Mouse (Mus musculus) forebrain, embryonic 16.5 days (tissue): ENCODE results near the gene Ptrh1. TPM values are rescaled to one million over a fixed set of nuclear protein-coding genes. Genes with fewer than 3 reads are reported as not detected.

ENCODE experiments used
- ATAC-seq: fragments of 200-750 bp; cut with Nextera tagmentation; 2 replicates; pipeline ENCODE4 v1.8.0; 2017; ENCODE audit warnings: mild to moderate bottlenecking, moderate library complexity
- H3K27ac ChIP-seq: fragments of 300-500 bp; sonication (generic); 2 replicates; pipeline ENCODE4 v1.5.1; 2014; ENCODE audit warnings: low read length, control low read depth
- H3K27me3 ChIP-seq: fragments of 300-500 bp; sonication (generic); replicated peaks from 2 replicates; pipeline ENCODE4 v1.6.1; 2014; ENCODE audit warnings: low read length; ENCODE audit not compliant: control insufficient read depth, insufficient read depth
- H3K36me3 ChIP-seq: fragments of 300-500 bp; sonication (generic); 2 replicates; pipeline ENCODE4 v1.6.1; 2014; ENCODE audit not compliant: control insufficient read depth, insufficient read depth
- H3K4me1 ChIP-seq: fragments of 300-500 bp; sonication (generic); replicated peaks from 2 replicates; pipeline ENCODE4 v1.6.1; 2014; ENCODE audit warnings: low read length; ENCODE audit not compliant: control insufficient read depth, insufficient read depth
- H3K4me2 ChIP-seq: fragments of 300-500 bp; sonication (generic); 2 replicates; pipeline ENCODE4 v1.6.1; 2014; ENCODE audit warnings: mild to moderate bottlenecking, low read length, control low read depth
- H3K4me3 ChIP-seq: fragments of 300-500 bp; sonication (generic); replicated peaks from 2 replicates; pipeline ENCODE4 v1.5.1; 2014; ENCODE audit warnings: mild to moderate bottlenecking, low read length, control low read depth
- H3K9ac ChIP-seq: fragments of 300-500 bp; sonication (generic); replicated peaks from 2 replicates; pipeline ENCODE4 v1.6.1; 2014; ENCODE audit warnings: low read depth, low read length, control low read depth
- H3K9me3 ChIP-seq: fragments of 300-500 bp; sonication (generic); 2 replicates; pipeline ENCODE4 v1.6.1; 2016; ENCODE audit warnings: low read length; ENCODE audit not compliant: control insufficient read depth
- WGBS: fragments of 180-500 bp; shearing (Covaris S2); extraction: QIAGEN DNeasy Blood & Tissue Kit; methylation state at CpG from one replicate; pipeline ENCODE4 v1.1.7; 2014; 5-methylcytosine and 5-hydroxymethylcytosine counted together
- polyA plus RNA-seq: library from polyadenylated mRNA; unstranded; fragments of >200 nt; fragmentation: Nextera tagmentation; extraction: Ambion mirVana; gene quantifications from 2 replicates; pipeline ENCODE4 v1.2.1, GENCODE M21; 2015

Ptrh1 gene
- polyA plus RNA-seq, 1 experiment from 2014 or later: 6.9 TPM

- Histone ChIP-seq H3K4me2 (no peak overlapping the region), H3K9me3 (no peaks in the 10 kb centered on the region), H3K4me1 (peaks cover 4% of the 10 kb centered on the region), H3K27ac (no peak overlapping the region), H3K9ac (no peak overlapping the region), H3K36me3 (peaks cover 18% of the 10 kb centered on the region), H3K27me3 (no peaks in the 10 kb centered on the region), H3K4me3 (no peak overlapping the region)
- WGBS: 87% methylated on average over 8 of the region's 8 CpGs
- no peak for ATAC-seq
These were observed 36.4 kb downstream of the Ptrh1 start for GRCm38 (mm10) chr2:32811959-32812358.

GRCm38 (mm10) chr2:32816497-32816896, 40.9 kb downstream of the Ptrh1 start:
- Histone ChIP-seq H3K9ac (no peak overlapping the region), H3K4me2 (no peak overlapping the region), H3K9me3 (no peaks in the 10 kb centered on the region), H3K27ac (peak overlapping the region; percentile 87), H3K27me3 (no peaks in the 10 kb centered on the region), H3K36me3 (peaks cover 19% of the 10 kb centered on the region), H3K4me3 (no peak overlapping the region), H3K4me1 (peaks cover 12% of the 10 kb centered on the region)
- ATAC-seq: peak; percentile 66; the same call in 1 of the 2 replicates
- WGBS: 60% methylated on average over 2 of the region's 2 CpGs

GRCm38 (mm10) chr2:32816946-32817581, 41.5 kb downstream of the Ptrh1 start:
- Histone ChIP-seq H3K36me3 (peaks cover 19% of the 10 kb centered on the region), H3K4me1 (peaks cover 12% of the 10 kb centered on the region), H3K4me3 (no peak overlapping the region), H3K27me3 (no peaks in the 10 kb centered on the region), H3K27ac (peak overlapping the region; percentile 87), H3K9ac (no peak overlapping the region), H3K9me3 (no peaks in the 10 kb centered on the region), H3K4me2 (no peak overlapping the region)
- ATAC-seq: peak; percentile 88
- 49% methylated on average over 17 of the region's 17 CpGs for WGBS

GRCm38 (mm10) chr2:32817589-32817988, 42.0 kb downstream of the Ptrh1 start:
- Histone ChIP-seq H3K27ac (peak overlapping the region; percentile 87), H3K9me3 (no peaks in the 10 kb centered on the region), H3K9ac (no peak overlapping the region), H3K36me3 (peaks cover 19% of the 10 kb centered on the region), H3K4me3 (no peak overlapping the region), H3K27me3 (no peaks in the 10 kb centered on the region), H3K4me2 (no peak overlapping the region), H3K4me1 (peaks cover 12% of the 10 kb centered on the region)
- ATAC-seq: no peak
- WGBS: 47% methylated on average over 7 of the region's 7 CpGs

GRCm38 (mm10) chr2:32818208-32818607, 42.6 kb downstream of the Ptrh1 start:
- no peaks in the 10 kb centered on the region for H3K27me3 ChIP-seq
- H3K4me2 ChIP-seq: no peak overlapping the region
- no peak overlapping the region for H3K9ac ChIP-seq
- no peak for ATAC-seq
- H3K36me3 ChIP-seq: peaks cover 14% of the 10 kb centered on the region
- no peak overlapping the region for H3K4me3 ChIP-seq
- H3K4me1 ChIP-seq: peaks cover 12% of the 10 kb centered on the region
- WGBS: 94% methylated on average over 5 of the region's 5 CpGs
- H3K27ac ChIP-seq: peak overlapping the region; percentile 87; the same call in 1 of the 2 replicates
- H3K9me3 ChIP-seq: no peaks in the 10 kb centered on the region

GRCm38 (mm10) chr2:32821041-32821802, 45.6 kb downstream of the Ptrh1 start:
- H3K4me3 ChIP-seq: no peak overlapping the region
- H3K9ac ChIP-seq: no peak overlapping the region
- H3K9me3 ChIP-seq: no peaks in the 10 kb centered on the region
- H3K27me3 ChIP-seq: no peaks in the 10 kb centered on the region
- peaks cover 8% of the 10 kb centered on the region; the same call in 1 of the 2 replicates for H3K36me3 ChIP-seq
- 69% methylated on average over 11 of the region's 11 CpGs for WGBS
- ATAC-seq: no peak
- H3K27ac ChIP-seq: no peak overlapping the region
- H3K4me2 ChIP-seq: no peak overlapping the region
- peaks cover 18% of the 10 kb centered on the region for H3K4me1 ChIP-seq

GRCm38 (mm10) chr2:32822643-32823042, 47.1 kb downstream of the Ptrh1 start:
- Histone ChIP-seq H3K36me3 (peaks cover 8% of the 10 kb centered on the region; the same call in 1 of the 2 replicates), H3K4me3 (no peak overlapping the region), H3K4me1 (peaks cover 7% of the 10 kb centered on the region), H3K4me2 (no peak overlapping the region), H3K9me3 (no peaks in the 10 kb centered on the region), H3K27ac (no peak overlapping the region), H3K27me3 (no peaks in the 10 kb centered on the region), H3K9ac (no peak overlapping the region)
- WGBS: 90% methylated on average over 6 of the region's 6 CpGs
- no peak for ATAC-seq

- no peaks in the 10 kb centered on the region for H3K27me3 ChIP-seq
- H3K27ac ChIP-seq: no peak overlapping the region
- ATAC-seq: no peak
- no peak overlapping the region for H3K4me2 ChIP-seq
- H3K36me3 ChIP-seq: peaks cover 7% of the 10 kb centered on the region; the same call in 1 of the 2 replicates
- H3K4me3 ChIP-seq: no peak overlapping the region
- peaks cover 6% of the 10 kb centered on the region for H3K4me1 ChIP-seq
- H3K9ac ChIP-seq: no peak overlapping the region
- 75% methylated on average over 11 of the region's 11 CpGs for WGBS
- no peaks in the 10 kb centered on the region for H3K9me3 ChIP-seq
These were observed 47.6 kb downstream of the Ptrh1 start for GRCm38 (mm10) chr2:32823153-32823552.

GRCm38 (mm10) chr2:32823579-32824154, 48.1 kb downstream of the Ptrh1 start:
- Histone ChIP-seq H3K27me3 (no peaks in the 10 kb centered on the region), H3K4me3 (no peak overlapping the region), H3K36me3 (peaks cover 5% of the 10 kb centered on the region; the same call in 1 of the 2 replicates), H3K9ac (no peak overlapping the region), H3K4me1 (peaks cover 6% of the 10 kb centered on the region), H3K4me2 (no peak overlapping the region), H3K9me3 (no peaks in the 10 kb centered on the region), H3K27ac (no peak overlapping the region)
- 72% methylated on average over 8 of the region's 8 CpGs for WGBS
- no peak for ATAC-seq
